Mouse (Mus musculus): ENCODE data around the gene Gm20431. TPM values are rescaled to one million over a fixed set of nuclear protein-coding genes. Genes with fewer than 3 reads are reported as not detected.

Gene Gm20431
- total RNA-seq, 2 experiments from 2014 or later: 18.2 to 23.0 TPM

DNA sequence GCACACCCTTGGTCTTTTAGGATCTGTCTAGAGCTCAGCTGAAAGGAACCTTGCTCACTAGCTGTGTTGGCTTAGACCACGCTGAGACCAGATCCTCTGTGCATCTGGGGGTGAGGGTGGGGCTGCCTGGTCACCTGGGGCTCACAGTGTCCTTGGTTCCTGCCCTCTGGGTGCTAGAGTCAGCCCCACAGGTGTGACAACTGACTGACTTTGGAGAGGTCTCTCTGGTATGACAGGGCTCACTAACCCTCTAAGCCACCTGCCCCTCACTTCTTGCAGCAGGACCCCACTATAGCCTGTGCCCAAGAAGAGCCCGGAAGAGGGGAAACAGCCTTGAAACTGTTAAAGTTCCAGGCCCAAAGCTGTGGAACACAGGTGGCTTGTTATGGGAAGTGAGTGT lies 58.9 kb downstream of the Gm20431 start:
- DNase-seq (ENCODE audit: low spot score in 2 of 2): no peak

- no peak for DNase-seq (ENCODE audit: low spot score in 2 of 2)
Measured at GRCm38 (mm10) chr2:167600481-167600995, 60.8 kb downstream of the Gm20431 start.

DNA sequence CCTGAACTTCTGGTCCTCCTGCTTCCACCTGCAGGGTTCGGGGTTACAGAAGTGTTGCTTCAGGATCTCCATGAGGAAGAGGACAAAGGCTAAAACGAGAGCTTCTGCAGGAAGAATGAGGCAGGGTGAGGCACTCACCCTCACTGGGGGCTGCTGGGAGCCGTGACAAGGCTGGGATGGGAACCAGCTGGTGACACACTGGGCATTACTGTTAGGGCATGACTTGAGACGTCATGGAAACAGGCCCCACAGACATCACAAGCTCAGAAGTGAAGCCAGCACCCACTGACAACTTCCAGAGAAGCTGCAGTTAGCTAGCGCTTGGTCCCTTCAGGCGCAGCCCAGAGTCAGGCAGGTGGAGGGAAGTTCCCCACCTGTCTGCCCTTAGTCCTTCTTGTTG lies 61.4 kb downstream of the Gm20431 start:
- DNase-seq (ENCODE audit: low spot score in 2 of 2): no peak

- DNase-seq (ENCODE audit: low spot score in 2 of 2): no peak
Measured at GRCm38 (mm10) chr2:167599195-167599594, 62.1 kb downstream of the Gm20431 start.

GRCm38 (mm10) chr2:167597492-167598186 lies 63.7 kb downstream of the Gm20431 start:
- DNase-seq (ENCODE audit: low spot score in 2 of 2): no peak

DNA sequence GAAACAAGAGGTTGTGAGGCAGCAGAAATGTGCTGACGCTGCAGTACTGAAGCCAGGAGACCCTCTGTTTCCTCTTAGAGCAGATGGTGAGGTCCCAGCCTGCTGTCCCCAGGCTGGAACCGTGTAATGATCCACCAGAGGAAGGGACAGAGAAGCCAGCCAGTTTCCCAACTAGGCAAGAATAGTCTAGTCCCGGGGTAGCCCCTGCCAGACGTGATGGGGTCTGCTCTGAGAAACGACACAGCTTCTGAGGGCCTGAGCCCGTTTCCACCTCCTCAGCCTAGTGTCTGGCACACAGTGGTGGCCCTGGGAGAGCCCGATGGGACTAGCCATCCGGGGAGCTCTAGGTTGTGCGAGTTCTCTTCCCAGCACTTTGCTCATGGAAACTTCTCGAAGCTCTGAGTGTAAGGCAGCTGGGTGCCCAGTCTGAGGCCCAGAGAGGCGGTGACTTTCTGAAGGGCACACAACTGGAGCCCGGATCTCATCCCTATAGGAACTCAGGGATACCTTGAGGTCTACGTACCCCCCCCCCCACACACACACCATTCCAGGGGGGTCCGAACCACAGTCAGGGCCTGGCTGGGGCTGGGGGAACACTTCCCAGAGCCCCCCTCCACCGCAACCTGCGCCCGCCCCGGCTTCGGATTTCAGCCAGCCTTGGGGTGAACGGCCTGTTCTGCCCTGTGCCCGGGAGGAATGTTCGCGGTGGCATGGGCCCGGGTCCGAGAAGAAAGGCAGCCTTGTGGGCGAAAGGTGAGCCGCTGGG lies 64.4 kb downstream of the Gm20431 start:
- DNase-seq (ENCODE audit: low spot score in 2 of 2): no peak

DNA sequence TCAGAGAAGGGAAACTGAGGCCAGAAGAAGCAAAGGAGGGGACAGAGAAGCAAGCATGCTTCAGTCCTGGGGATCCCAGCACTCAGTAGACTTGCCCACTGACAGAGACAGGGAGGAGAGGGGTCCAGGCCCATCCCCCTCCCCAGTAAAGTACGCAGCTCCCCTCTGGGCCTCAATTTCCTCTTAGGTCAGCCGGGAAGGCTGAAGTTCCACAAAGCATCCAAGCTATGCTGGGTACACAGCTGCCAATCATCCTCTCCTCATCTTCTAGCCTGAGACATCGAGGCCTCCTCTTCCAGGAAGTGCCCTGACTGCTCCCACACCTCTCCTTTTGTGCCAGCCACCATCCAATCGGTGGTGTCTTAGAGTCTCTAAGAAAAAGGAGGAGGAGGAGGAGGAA lies 65.0 kb downstream of the Gm20431 start:
- DNase-seq (ENCODE audit: low spot score in 2 of 2): no peak

DNA sequence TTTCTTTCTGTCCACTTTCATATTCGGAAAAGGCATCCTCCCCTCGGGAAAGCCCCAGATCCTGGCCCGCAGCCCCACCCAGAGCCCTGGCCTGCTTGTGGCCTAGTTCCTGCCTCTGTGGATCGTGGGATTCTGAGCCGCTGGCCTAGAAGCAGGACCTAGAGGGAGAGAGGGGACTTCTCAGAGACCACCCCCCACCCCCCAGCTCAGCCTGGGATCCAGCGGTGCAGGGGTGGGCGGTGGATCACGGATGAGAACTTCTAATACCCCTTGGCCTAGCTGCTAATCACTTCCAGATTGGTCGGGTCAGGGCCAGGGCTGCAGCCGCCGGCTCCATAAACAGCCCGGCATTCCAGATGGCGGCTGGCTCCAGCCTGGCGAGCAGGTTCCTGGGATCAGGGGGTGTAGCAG lies 65.5 kb downstream of the Gm20431 start:
- no peak for DNase-seq (ENCODE audit: low spot score in 2 of 2)

DNA sequence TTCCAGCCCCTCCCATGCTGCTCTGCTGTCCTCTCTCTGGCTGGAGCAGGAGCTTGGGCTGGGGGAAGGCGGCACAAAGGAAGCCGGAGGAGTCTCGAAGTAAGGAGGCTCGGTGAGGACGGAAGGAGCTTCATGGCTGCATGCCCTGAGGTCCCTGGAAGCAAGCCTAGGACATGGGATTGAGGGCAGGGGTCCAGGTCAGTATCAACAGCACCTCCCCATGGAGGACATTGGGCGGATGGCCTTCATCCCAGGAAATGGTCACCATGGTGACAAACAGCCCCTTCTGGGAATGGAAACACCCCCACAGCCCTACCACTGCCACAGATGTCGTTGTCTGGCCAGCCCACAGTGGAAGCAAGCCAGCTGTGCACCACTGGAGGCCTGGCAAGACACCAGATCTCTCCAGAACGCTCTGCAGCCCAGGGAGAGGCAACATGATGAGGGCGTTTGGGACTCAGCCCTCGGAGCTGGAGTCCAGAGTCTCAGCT lies 66.8 kb downstream of the Gm20431 start:
- peak; percentile 39 to 53 for DNase-seq (ENCODE audit: low spot score in 2 of 2)

DNA sequence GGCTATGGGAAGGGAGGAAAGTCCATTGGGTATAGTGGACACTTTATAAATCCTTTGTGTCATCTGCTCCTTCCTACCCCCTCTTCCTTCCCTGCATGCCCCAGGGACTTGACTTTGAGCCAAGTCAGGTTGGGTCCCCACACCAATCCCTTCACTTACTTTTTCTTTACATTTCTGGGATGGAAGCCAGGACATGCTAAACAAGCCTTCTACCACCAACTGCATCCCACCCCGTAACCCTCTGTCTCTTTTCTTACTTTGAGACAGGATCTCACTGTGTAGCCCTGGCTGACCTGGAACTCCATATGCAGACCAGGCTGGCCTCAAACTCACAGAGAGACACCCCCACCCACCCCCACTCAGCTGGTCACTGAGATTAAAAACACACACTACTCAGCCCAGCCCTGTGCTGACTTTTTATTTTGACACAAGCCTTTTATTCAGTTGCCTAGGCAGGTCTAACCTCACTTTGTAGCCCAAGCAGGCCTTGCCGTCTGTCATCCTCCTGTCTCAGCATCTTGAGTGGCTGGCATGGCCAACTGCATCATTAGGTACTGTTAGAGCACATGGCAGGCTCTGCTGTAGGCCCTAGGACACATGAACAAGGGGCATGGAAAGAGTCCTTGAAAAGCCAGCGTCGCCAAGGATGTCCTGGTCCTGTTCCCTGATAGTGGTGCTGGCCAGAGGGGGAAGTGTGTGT lies 67.6 kb downstream of the Gm20431 start:
- no peak for DNase-seq (ENCODE audit: low spot score in 2 of 2)

DNA sequence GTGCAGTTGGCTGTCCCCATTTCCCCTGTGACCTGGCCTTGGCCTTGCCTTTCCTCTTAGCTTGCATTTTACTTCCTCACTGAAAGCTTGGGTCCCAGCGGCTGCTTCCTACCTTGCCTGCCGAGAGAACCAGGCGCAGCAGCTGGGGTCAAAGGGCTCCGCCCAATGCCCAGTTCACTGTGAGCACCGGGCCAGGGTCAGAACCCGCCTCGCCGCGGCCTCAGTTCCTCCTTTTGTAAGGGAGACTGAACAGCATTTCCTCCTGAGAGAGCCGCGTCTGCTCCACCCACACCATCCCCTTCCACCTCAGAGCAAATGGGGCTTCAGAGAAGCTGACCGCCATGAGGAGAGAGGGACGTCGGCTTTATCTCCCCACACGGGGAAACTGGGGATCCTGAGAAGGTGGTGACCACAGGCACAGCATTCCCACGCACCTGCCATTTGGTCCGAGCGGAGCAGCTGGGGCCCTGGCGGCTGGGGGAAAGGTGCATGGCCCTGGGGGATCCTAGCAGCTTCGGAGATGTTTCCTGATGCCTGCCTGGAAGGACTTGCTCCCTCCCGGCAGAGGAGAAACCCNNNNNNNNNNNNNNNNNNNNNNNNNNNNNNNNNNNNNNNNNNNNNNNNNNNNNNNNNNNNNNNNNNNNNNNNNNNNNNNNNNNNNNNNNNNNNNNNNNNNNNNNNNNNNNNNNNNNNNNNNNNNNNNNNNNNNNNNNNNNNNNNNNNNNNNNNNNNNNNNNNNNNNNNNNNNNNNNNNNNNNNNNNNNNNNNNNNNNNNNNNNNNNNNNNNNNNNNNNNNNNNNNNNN lies 72.3 kb downstream of the Gm20431 start:
- no peak for DNase-seq (ENCODE audit: low spot score in 2 of 2)

DNA sequence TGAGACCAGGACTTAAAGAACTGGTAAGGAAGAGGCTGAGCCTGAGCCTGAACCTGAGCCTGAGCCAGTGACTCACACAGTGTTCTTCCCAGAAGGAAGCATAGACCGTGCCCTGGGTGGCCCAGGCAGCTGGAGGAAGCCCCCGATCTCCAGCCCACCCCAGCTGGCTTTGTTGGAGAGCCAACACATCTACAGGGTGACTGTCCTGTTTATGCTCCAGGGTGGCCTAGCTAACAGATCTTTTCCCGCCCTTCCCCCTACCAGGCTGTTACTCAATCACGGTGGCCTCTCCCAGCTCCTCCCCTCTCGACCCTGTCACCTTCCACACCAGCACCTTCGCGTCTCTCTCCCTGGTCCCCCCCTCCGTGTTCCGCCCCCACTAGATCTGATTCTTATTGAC lies 74.3 kb downstream of the Gm20431 start:
- no peak for DNase-seq (ENCODE audit: low spot score in 2 of 2)

GRCm38 (mm10) chr2:167586041-167586440 lies 75.3 kb downstream of the Gm20431 start:
- DNase-seq (ENCODE audit: low spot score in 2 of 2): no peak

- DNase-seq (ENCODE audit: low spot score in 2 of 2): no peak
Measured at GRCm38 (mm10) chr2:167585273-167585672, 76.0 kb downstream of the Gm20431 start.

DNA sequence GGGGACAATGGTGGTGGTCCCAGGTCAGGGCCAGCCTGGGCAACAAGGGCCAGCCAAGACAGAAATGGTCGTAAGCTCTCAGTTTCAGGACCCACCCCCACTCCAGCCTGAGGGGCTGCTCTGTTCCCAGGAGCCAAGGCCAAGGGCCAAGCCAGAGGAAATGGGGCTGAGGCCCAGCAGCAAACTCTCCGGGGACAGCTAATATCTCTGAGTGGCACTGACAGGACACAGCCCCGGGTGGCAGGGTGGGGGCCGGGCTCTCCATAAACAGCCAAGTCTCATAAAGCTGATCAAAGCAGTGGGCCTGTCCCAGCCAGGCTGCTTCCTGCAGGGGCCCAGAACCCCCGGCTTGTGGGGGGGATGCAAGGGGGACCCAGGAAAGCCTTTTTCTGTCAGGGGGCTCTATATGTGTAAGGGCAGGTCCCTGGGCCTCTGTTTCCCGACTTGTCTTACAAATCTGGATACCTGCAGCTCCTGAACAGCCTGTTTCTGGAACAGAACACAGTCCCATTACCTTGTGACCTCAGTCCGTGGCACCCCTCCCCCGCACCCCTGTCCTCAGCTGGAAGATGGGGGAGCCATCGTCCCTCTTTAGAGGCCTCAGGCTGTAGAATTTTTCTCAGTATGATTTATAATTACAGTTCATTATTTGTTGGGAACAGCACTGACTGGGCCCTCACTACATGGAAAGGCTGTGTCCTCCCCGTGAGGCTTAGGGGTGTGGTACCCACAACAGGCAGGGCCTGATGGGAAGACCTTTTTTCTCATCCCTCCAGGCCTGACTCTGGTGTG lies 77.9 kb downstream of the Gm20431 start:
- no peak for DNase-seq (ENCODE audit: low spot score in 2 of 2)

DNA sequence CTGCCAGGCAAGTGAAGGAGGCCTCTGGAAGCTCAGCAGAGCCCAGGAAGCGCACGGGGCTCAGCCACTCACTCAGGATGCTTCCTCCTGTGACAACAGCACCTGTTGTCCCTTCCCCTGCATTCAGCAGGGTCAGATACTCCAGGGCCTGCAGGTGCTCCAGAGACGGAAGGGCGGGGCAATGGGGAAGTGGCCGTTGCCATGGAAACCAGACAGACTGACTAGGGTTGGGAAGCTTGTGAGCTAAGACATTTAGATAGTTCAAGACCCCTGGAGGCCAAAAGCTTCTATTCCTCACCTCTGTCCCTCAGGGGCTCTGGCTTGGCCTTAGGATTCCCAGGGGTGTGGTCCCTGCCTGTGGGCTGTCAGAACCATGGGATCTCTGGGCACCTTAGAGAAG lies 82.8 kb downstream of the Gm20431 start:
- DNase-seq (ENCODE audit: low spot score in 2 of 2): no peak

- no peak for DNase-seq (ENCODE audit: low spot score in 2 of 2)
Measured at GRCm38 (mm10) chr2:167577186-167577785, 84.0 kb downstream of the Gm20431 start.

- no peak for DNase-seq (ENCODE audit: low spot score in 2 of 2)
Measured at GRCm38 (mm10) chr2:167576121-167576620, 85.1 kb downstream of the Gm20431 start.

GRCm38 (mm10) chr2:167575581-167575980 lies 85.7 kb downstream of the Gm20431 start:
- no peak for DNase-seq (ENCODE audit: low spot score in 2 of 2)

Measured in adrenal gland, postnatal 4 days (tissue).